Mouse (Mus musculus) liver (tissue): Measurements from ENCODE around the gene Ina.

Experiments used
- DNase-seq: peaks from one replicate; pipeline ENCODE4 v3.0.0-alpha.2; 2020; ENCODE audit warnings: mixed read lengths

Ina gene

GRCm38 (mm10) chr19:47067096-47067882 lies 52.8 kb downstream of the Ina start, which contains the start of gene Taf5:
Gene Taf5 (plus strand): TSS chr19:47067746.
- DNase-seq = peak; percentile 98

GRCm38 (mm10) chr19:47067924-47068611 lies 53.6 kb downstream of the Ina start:
- DNase-seq = peak; percentile 93
